Mouse (Mus musculus): ENCODE measurements around the gene Ankrd6.
"Not testable (repeated sequence)": the region's sequence is repeated elsewhere in the genome, so short reads cannot be mapped to it uniquely, and the experiment has no call there.

Gene Ankrd6

DNA sequence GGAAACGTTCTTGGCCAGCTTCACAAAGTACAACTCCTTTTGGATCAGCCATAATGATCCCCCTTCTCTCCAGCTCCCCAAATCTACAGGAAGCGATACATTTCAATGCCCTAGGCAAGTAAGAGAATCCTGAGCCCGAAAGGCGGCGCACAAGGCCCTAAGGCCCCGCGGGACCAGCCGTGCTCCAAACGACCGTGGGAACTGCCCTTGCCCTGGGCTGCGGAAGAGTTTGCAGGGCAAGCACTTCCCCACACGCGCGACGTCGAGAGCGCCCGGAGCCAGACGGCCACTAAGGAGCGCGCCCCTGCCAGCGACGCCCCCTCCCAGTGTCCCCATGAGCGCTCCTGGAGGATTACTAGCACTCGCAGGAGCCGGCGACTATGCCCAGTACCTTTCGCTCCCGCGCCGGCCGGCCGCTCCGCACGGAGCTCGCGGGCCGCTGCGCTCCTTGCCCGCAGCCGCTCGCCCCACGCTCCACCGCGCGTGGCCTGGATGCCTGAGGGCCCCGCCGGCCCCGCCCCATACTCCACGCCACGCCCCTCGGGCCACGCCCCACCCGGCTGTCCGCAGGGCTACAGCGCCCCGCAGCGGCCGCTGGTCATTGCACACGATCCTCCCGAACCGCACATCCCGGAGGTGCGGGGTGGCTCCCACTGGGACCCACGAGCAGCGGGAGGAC is at the start of gene Ankrd6:
Gene Ankrd6 (minus strand): TSS at position 486 of the 679 bp plus-strand sequence.
- peak; percentile 76 to 83 for DNase-seq

GRCm38 (mm10) chr4:32998996-32999395 is 48.4 kb upstream of the Ankrd6 start:
- no peak for DNase-seq

DNA sequence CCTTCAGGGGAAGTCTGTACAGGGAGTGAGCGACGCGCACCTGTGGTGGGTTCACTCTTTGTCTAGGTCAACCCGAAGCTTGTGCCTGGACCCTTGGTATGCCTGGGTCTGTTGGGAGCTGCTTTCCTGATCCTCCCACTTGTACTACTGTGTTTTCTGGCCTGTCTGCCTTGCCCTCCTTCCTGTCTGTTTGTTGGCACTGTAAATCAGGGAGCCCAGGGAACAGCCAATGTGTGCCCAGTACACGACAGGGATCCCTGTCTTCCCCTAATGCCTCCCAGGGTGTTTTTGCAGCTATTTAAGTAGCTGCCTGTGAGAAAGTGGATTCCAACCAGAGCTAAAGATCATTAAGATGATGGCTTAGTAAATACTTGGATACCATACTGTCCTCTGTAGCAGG is 46.9 kb upstream of the Ankrd6 start:
- no peak for DNase-seq

- no peak for DNase-seq
These were observed 45.4 kb upstream of the Ankrd6 start for GRCm38 (mm10) chr4:32996083-32996482.

DNA sequence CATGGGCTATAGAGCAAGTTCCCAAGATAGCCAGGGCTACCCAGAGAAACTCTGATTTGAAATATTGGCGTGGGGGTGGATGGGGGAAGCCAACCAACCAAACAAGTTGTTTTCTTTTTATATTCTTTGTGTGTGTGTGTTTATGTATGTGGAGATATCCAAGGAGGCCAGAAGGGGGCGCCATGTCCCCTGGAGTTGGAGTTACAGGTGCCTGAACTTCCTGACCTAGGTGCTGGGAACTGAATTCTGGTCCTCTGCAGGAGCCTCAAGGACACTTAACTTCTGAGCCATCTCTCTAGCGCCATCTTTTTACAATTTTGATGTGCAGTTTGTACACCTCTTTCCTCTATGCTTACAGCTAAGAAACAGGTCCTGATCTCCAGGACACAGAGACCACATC is 43.5 kb upstream of the Ankrd6 start:
- no peak for DNase-seq

- DNase-seq, result no peak
These were observed 38.7 kb upstream of the Ankrd6 start for GRCm38 (mm10) chr4:32989346-32989745.

DNA sequence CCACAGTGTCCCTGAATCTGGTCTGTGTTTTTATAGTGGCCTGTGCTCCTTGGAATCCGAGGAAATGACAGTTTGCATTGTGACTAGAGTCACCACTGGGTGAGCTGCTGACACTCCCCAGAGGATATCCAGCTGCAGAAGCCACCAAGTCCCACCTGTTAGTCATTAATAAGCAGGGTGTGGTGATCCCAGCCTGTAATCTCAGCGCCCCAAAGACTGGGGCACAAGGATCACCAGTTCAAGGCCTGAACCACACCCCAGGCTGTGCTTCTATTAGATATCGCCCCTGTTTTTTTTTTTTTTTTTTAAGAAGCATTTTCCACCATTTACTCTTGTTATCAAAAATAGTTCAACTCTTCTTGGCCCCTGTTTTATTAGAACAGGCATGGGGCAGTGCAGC is 36.4 kb upstream of the Ankrd6 start:
- no peak for DNase-seq

DNA sequence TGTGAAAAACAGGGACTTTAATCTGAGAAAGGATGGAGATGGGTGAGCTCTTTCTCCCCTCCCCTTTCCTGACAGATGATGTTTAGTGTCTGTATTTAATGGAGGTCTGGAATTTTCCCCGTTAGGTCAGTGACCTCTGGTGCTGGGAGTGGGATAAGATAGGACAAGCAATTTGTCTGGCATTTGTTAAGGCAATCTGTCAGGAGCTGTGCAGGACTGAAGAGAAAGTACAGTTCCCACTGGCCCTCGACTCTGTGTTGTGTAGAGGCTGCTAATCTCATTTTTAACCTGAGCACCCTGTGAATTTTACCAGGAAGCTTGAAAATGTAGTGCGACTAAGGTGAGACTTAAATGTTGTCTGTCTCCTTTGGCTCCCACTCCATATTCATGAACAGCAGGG is 35.0 kb upstream of the Ankrd6 start:
- no peak for DNase-seq

GRCm38 (mm10) chr4:32984801-32985675 is 34.4 kb upstream of the Ankrd6 start:
- DNase-seq, result no peak

GRCm38 (mm10) chr4:32984242-32984641 is 33.6 kb upstream of the Ankrd6 start:
- no peak for DNase-seq

DNA sequence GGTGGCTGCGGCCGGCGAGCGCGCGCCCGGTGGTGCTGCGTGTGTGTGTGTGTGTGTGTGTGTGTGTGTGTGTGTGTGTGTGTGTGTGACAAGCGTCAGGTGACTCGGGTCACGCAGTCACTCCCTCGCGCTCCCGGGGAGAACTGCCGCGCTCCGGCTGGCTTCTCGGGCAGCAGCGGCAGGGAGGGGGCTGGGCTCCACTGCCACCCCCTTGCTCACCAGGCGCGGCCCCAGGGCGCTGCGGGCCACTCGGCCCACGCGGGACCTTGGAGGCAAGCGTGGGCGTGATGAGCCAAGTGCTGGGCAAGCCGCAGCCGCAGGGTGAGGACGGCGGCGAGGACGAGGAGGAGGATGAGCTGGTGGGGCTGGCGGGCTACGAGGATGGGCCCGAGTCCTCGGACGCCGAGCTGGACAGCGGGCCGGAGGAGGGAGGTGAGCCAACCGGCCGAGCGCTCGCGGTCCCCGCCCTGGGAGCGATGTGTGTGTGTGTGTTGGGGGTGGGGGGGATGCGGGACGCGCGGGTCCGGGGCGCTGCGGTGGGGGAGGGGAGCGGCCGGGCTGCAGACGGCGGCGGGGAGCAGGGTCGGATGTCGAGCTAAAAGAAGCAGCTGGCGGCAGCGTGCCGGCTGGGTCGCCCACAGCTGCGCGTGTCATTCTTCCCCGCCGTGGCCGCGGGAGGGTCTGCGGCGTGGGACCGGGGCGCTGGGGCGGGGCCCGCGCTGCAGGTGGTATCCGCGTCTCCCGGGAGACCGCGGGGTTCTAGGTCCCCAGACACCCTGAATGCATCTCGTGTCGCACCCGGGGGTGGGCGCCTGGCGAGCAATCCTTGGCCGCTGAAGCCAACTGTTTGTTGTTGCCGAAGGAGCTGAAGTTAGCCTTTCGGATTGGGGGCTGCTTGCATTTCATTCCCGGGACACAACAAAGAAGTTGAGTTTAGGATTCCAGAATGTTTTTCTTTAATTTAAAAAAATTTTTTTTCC is 32.8 kb upstream of the Ankrd6 start:
- DNase-seq, result peak; percentile 51 to 68

DNA sequence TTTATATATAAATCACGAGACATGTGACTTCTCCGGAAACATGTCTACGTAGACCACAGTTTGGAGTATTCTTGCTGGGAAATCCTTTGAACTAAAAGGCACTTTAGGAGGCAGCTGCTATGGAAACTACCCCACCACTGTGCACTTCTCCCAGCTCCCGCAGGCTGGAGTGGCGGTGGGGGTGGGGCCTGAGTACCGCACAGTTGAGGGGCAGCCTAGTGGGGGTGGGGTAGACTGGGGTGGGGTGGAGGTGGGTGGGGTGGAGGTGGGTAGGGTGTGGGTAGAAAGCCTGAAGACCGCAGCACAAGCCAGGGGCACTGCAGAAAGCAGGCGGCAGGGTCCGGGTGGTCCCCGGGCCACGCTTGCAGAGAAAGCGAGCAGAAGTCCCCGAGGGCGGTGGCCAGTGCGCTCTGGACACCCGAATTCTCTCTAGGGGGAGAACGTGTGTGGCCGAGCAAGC is 32.1 kb upstream of the Ankrd6 start, which contains the start of gene Rragd:
Gene Rragd (plus strand): TSS at position 322 of the 460 bp plus-strand sequence.
- DNase-seq, result no peak

GRCm38 (mm10) chr4:32982041-32982715 is 31.5 kb upstream of the Ankrd6 start:
- DNase-seq, result no peak

- DNase-seq, result no peak
These were observed 31.0 kb upstream of the Ankrd6 start for GRCm38 (mm10) chr4:32981617-32982016.

- no peak for DNase-seq
These were observed 29.4 kb upstream of the Ankrd6 start for GRCm38 (mm10) chr4:32980061-32980460.

GRCm38 (mm10) chr4:32977331-32977730 is 26.7 kb upstream of the Ankrd6 start:
- DNase-seq, result no peak

GRCm38 (mm10) chr4:32964619-32965018 is 14.0 kb upstream of the Ankrd6 start:
- not testable (repeated sequence) for DNase-seq

DNA sequence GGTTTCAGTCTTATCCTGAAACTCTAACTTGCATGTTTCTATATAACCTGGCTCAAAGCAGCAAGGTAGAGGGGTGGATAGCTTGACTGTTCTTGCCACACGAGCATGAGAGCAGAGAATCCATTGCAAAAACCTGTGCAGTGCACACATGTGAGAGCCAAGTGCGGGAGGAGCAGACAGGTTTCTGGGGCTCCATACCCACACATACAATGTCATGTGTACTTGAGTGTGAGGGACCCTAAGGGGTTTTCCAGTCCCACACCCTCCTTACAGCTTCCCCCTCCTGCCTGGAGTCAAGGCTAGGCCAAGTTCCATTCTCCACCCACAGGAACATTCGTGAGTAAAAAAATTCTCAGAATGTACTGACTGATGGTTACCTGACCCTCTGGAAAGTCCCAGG is 10.8 kb upstream of the Ankrd6 start:
- no peak for DNase-seq

GRCm38 (mm10) chr4:32956423-32956822 is 5.8 kb upstream of the Ankrd6 start:
- DNase-seq, result no peak

GRCm38 (mm10) chr4:32952681-32953080 is 2.0 kb upstream of the Ankrd6 start:
- DNase-seq, result no peak

GRCm38 (mm10) chr4:32951035-32951940 is 647 bp upstream of the Ankrd6 start:
- no peak for DNase-seq

Data from lung, postnatal 4 days (tissue).